In the genomic region with DNA sequence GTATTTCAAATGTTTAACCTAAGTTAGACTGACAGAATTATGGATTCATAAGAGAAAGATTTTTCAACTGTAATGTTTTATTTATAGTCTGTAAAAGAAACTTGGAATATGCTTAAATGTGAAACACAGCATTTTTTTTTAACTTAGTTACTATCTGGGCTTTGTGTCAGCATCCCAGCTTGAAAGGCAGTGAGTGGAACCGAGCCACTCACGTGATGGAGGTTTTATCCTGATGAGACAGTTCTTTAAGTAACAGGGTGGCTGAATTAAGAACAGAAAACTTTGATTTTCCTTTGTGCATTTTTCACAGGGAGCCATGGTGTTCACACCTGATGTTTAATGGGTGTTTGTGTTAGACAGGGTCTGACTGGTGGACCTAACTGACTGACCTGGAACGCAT, we compare ENCODE assay signal across 19 mouse cellular contexts.
"Had no signal": no experiment of that assay in that cellular context is flagged by ENCODE, and none has a peak within 500 bp of the region (broad histone marks: within the 10 kb centered on the region; RNA-seq: fewer than 3 reads in every experiment).

No protein-coding gene starts in this region.

- H3K27ac ChIP-seq: embryonic facial prominence, embryonic 10.5 days; embryonic facial prominence, embryonic 12.5 days; embryonic facial prominence, embryonic 13.5 days; embryonic facial prominence, embryonic 15.5 days; forebrain, embryonic 10.5 days; forebrain, embryonic 13.5 days; forebrain, embryonic 15.5 days; gastrocnemius, adult 2 months; heart, adult 2 months; heart, embryonic 10.5 days had no signal

- DNase-seq: embryo, embryonic 11 days; gastrocnemius, adult 2 months; gastrocnemius, postnatal 10 days; gastrocnemius, postnatal 14 days; gastrocnemius, postnatal 25 days; gastrocnemius, postnatal 36 days; heart, adult 18-20 months; heart, adult 2 months had no signal

- H3K4me1 ChIP-seq: embryonic facial prominence, embryonic 10.5 days; embryonic facial prominence, embryonic 12.5 days; embryonic facial prominence, embryonic 13.5 days; embryonic facial prominence, embryonic 15.5 days; forebrain, embryonic 10.5 days; forebrain, embryonic 13.5 days; forebrain, embryonic 15.5 days; heart, embryonic 10.5 days had no signal

- H3K27me3 ChIP-seq: embryonic facial prominence, embryonic 12.5 days; embryonic facial prominence, embryonic 13.5 days; embryonic facial prominence, embryonic 15.5 days; forebrain, embryonic 13.5 days; forebrain, embryonic 15.5 days had no signal

- H3K4me3 ChIP-seq: embryonic facial prominence, embryonic 10.5 days; embryonic facial prominence, embryonic 12.5 days; embryonic facial prominence, embryonic 13.5 days; embryonic facial prominence, embryonic 15.5 days; erythroblast, embryonic 14.5 days; forebrain, embryonic 10.5 days; forebrain, embryonic 13.5 days; forebrain, embryonic 15.5 days; gastrocnemius, adult 2 months; heart, adult 2 months; heart, embryonic 10.5 days had no signal

- H3K9me3 ChIP-seq: embryonic facial prominence, embryonic 10.5 days; embryonic facial prominence, embryonic 12.5 days; embryonic facial prominence, embryonic 13.5 days; embryonic facial prominence, embryonic 15.5 days; forebrain, embryonic 10.5 days; forebrain, embryonic 13.5 days; forebrain, embryonic 15.5 days; heart, embryonic 10.5 days had no signal

- H3K4me2 ChIP-seq: embryonic facial prominence, embryonic 12.5 days; embryonic facial prominence, embryonic 13.5 days; embryonic facial prominence, embryonic 15.5 days; forebrain, embryonic 13.5 days; forebrain, embryonic 15.5 days had no signal

- H3K9ac ChIP-seq: embryonic facial prominence, embryonic 12.5 days; embryonic facial prominence, embryonic 13.5 days; embryonic facial prominence, embryonic 15.5 days; forebrain, embryonic 13.5 days; forebrain, embryonic 15.5 days had no signal

- ATAC-seq: forebrain, embryonic 13.5 days; forebrain, embryonic 14.5 days; forebrain, embryonic 15.5 days; forebrain, embryonic 16.5 days had no signal
